Mouse (Mus musculus) small intestine, adult 2 months (tissue): Measurements from ENCODE around the gene Snupn. TPM values are rescaled to one million over a fixed set of nuclear protein-coding genes. Genes with fewer than 3 reads are reported as not detected.
A peak's percentile ranks its signal among the peaks of the same experiment; 100 is the strongest.
"Not testable (repeated sequence)": the region's sequence is repeated elsewhere in the genome, so short reads cannot be mapped to it uniquely, and the experiment has no call there.

Experiments used
- H3K27ac ChIP-seq: fragments of 200-500 bp; 2 replicates; pipeline ENCODE4 v1.5.1; 2012; ENCODE audit warnings: low read depth, low read length, control low read depth, inconsistent platforms; ENCODE audit not compliant: insufficient read depth
- H3K27me3 ChIP-seq: fragments of 200-500 bp; 2 replicates; pipeline ENCODE4 v1.6.1; 2012; ENCODE audit warnings: mild to moderate bottlenecking, moderate library complexity, low read length, inconsistent platforms; ENCODE audit not compliant: control insufficient read depth, insufficient read depth
- H3K36me3 ChIP-seq: fragments of 200-500 bp; 2 replicates; pipeline ENCODE4 v1.6.1; 2012; ENCODE audit warnings: mild to moderate bottlenecking, low read length, control low read depth, inconsistent platforms; ENCODE audit not compliant: control insufficient read depth, insufficient read depth
- H3K4me1 ChIP-seq: fragments of 200-500 bp; 2 replicates; pipeline ENCODE4 v1.6.1; 2012; ENCODE audit warnings: low read length, inconsistent platforms, mixed read lengths; ENCODE audit not compliant: control insufficient read depth, insufficient read depth, insufficient read length
- H3K4me3 ChIP-seq: fragments of 200-500 bp; 2 replicates; pipeline ENCODE4 v1.5.1; 2012; ENCODE audit warnings: low read depth, mild to moderate bottlenecking, control low read depth, inconsistent platforms, low read length, moderate library complexity
- CTCF ChIP-seq: fragments of 200-500 bp; IDR thresholded peaks from 2 replicates; pipeline ENCODE4 v1.5.1; 2012; ENCODE audit warnings: low read depth, mild to moderate bottlenecking, control low read depth, inconsistent platforms, low read length, moderate library complexity, mixed read lengths; ENCODE audit not compliant: insufficient replicate concordance, insufficient read length; ENCODE audit errors: extremely low read depth
- POLR2A ChIP-seq: fragments of 200-500 bp; IDR thresholded peaks from 2 replicates; pipeline ENCODE4 v1.6.1; 2012; ENCODE audit warnings: low read depth, mild to moderate bottlenecking, control low read depth, inconsistent platforms, low read length, moderate library complexity
- WGBS: fragments of 180-500 bp; shearing (Covaris S2); methylation state at CpG from one replicate; pipeline ENCODE4 v1.1.7; 2018; 5-methylcytosine and 5-hydroxymethylcytosine counted together
- polyA plus RNA-seq: library from polyadenylated mRNA; depleted of rRNA; stranded (reverse); fragments of >200 nt; gene quantifications from 2 replicates; pipeline ENCODE4 v1.2.3, GENCODE M21; 2012

Gene Snupn
- polyA plus RNA-seq, 1 experiment: 2.0 TPM

GRCm38 (mm10) chr9:56981502-56981901, 30.8 kb downstream of the Snupn start:
- TF ChIP-seq CTCF: no peak
- no peak for TF ChIP-seq POLR2A
- H3K4me1 ChIP-seq: no peaks in the 10 kb centered on the region
- H3K4me3 ChIP-seq: no peak overlapping the region
- H3K36me3 ChIP-seq: peaks cover 8% of the 10 kb centered on the region; the same call in 1 of the 2 replicates
- H3K27ac ChIP-seq: no peak overlapping the region
- no peaks in the 10 kb centered on the region for H3K27me3 ChIP-seq
- 53% methylated on average over 1 of the region's 1 CpGs for WGBS

- 3% methylated on average over 62 of the region's 62 CpGs for WGBS
- Histone ChIP-seq H3K27ac (peak within 1 kb of the TSS; percentile 82), H3K36me3 (no peaks in the 10 kb centered on the region), H3K27me3 (no peaks in the 10 kb centered on the region), H3K4me3 (peak within 1 kb of the TSS; percentile 95), H3K4me1 (no peaks in the 10 kb centered on the region; the same call in 1 of the 2 replicates)
- TF ChIP-seq POLR2A (no peak), CTCF (peak; percentile 54; the same call in 1 of the 2 replicates)
Measured at GRCm38 (mm10) chr9:56994286-56995197, 43.9 kb downstream of the Snupn start, which contains the start of gene Ptpn9. Gene Ptpn9, plus strand, starts transcription at chr9:56994923.

- under 1% methylated on average over 73 of the region's 80 CpGs for WGBS
- TF ChIP-seq POLR2A: peak; percentile 9; the same call in 1 of the 2 replicates
- no peak for TF ChIP-seq CTCF
- Histone ChIP-seq H3K4me3 (peak overlapping the region; percentile 95), H3K36me3 (no peaks in the 10 kb centered on the region), H3K4me1 (no peaks in the 10 kb centered on the region; the same call in 1 of the 2 replicates), H3K27me3 (no peaks in the 10 kb centered on the region), H3K27ac (peak overlapping the region; percentile 82)
Measured at GRCm38 (mm10) chr9:56995198-56996027, 44.7 kb downstream of the Snupn start.

- H3K4me1 ChIP-seq: no peaks in the 10 kb centered on the region; the same call in 1 of the 2 replicates
- WGBS: 7% methylated on average over 5 of the region's 5 CpGs
Measured at GRCm38 (mm10) chr9:56996028-56996346, 45.3 kb downstream of the Snupn start.

GRCm38 (mm10) chr9:56997206-56997605, 46.5 kb downstream of the Snupn start:
- H3K27me3 ChIP-seq, H3K36me3 ChIP-seq, H3K27ac ChIP-seq, H3K4me1 ChIP-seq, H3K4me3 ChIP-seq: not testable (repeated sequence)
- 95% methylated on average over 1 of the region's 1 CpGs for WGBS

More at GRCm38 (mm10) chr9:56996028-56996346, 45.3 kb downstream of the Snupn start:
- Histone ChIP-seq H3K27ac (no peak overlapping the region), H3K27me3 (no peaks in the 10 kb centered on the region), H3K36me3 (no peaks in the 10 kb centered on the region), H3K4me3 (peak overlapping the region; percentile 95)
- TF ChIP-seq POLR2A (no peak), CTCF (no peak)

- H3K36me3 ChIP-seq: no peaks in the 10 kb centered on the region
- no peaks in the 10 kb centered on the region for H3K4me1 ChIP-seq
- 67% methylated on average over 4 of the region's 4 CpGs for WGBS
- H3K27me3 ChIP-seq: no peaks in the 10 kb centered on the region
- H3K27ac ChIP-seq: no peak overlapping the region
- no peak overlapping the region for H3K4me3 ChIP-seq
- TF ChIP-seq POLR2A (no peak), CTCF (no peak)
Measured at GRCm38 (mm10) chr9:57003011-57003410, 52.3 kb downstream of the Snupn start.

GRCm38 (mm10) chr9:57012393-57012792, 61.7 kb downstream of the Snupn start:
- Histone ChIP-seq H3K4me1 (no peaks in the 10 kb centered on the region), H3K4me3 (no peak overlapping the region), H3K36me3 (no peaks in the 10 kb centered on the region), H3K27ac (no peak overlapping the region), H3K27me3 (no peaks in the 10 kb centered on the region)
- TF ChIP-seq POLR2A (no peak), CTCF (no peak)
- 71% methylated on average over 1 of the region's 1 CpGs for WGBS
